Mouse (Mus musculus) ES-CJ7 (cell line): ENCODE measurements around the gene Tssk1.

Experiments
- DNase-seq: peaks from one replicate; pipeline ENCODE4 v3.0.0; 2011; ENCODE audit warnings: low read depth, low spot score

Tssk1 gene

GRCm38 (mm10) chr16:17945081-17945831 is 51.2 kb downstream of the Tssk1 start:
- peak; percentile 61 for DNase-seq
